Mouse (Mus musculus) urinary bladder, postnatal 25 days (tissue): ENCODE measurements around the gene Cib4.
A peak's percentile ranks its signal among the peaks of the same experiment; 100 is the strongest.

Source experiments
- DNase-seq: peaks from one replicate; pipeline ENCODE4 v3.0.0; 2022; ENCODE audit warnings: low spot score

Gene Cib4

GRCm38 (mm10) chr5:30545698-30546097, at the start of gene Cib4:
Gene Cib4, minus strand, starts transcription at chr5:30545836.
- peak; percentile 16 for DNase-seq

- DNase-seq = no peak
These were observed 49.4 kb upstream of the Cib4 start for GRCm38 (mm10) chr5:30594953-30595560.

- DNase-seq = no peak
These were observed 48.3 kb upstream of the Cib4 start for GRCm38 (mm10) chr5:30593811-30594504.

DNA sequence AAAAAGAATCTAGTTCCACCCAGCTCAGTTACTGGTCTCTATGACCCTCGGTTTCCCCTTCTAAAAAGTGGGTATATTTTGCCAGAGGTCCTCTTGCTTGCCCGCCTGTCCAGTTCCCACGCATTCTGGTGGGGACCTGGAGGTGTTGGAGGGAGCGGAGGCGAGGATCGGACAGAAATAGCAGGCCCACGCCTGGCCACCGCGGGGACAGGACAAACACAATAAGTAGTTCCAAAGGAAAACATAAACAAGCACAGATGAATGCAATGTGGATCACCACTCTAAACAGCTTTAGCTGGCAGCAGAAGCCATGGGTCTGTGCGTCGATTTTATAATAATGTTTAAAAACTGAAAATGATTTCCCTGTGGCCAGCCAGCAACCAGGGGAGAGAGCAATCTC, 47.7 kb upstream of the Cib4 start:
- no peak for DNase-seq

DNA sequence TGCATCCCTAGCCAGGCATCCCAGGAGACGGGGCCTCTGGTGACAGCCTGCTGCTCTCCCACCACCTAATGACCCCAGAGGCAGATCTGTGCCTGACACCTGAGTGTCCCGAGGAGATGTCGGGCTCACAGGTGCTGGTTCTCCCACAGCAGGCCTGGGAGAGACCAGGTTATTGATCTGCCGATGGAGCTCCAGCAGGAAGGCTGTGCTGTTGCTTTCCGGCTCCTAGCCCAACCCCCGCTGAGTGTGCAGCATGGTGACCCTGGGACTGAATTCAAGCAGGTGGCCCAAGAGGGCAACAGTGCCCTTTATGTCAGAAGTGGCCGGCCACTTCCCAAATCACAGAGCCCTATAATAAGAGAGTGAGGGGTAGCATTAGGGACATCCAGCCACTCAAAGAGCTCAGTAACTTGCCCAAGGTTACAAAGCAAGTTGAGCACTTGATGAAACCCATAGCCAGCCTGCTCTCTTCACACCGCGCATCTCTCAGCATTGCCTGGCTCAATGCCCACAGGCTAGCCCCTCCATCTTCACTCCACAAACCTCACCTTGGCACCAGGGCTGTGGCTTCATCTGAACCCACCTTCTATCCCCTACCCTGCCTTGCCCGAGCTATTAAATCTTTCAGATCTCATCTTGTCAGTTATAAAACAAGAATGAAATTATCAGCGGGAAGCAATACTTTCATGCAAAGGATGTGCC, 46.8 kb upstream of the Cib4 start:
- no peak for DNase-seq

- DNase-seq = no peak
These were observed 46.1 kb upstream of the Cib4 start for GRCm38 (mm10) chr5:30591786-30592185.

DNA sequence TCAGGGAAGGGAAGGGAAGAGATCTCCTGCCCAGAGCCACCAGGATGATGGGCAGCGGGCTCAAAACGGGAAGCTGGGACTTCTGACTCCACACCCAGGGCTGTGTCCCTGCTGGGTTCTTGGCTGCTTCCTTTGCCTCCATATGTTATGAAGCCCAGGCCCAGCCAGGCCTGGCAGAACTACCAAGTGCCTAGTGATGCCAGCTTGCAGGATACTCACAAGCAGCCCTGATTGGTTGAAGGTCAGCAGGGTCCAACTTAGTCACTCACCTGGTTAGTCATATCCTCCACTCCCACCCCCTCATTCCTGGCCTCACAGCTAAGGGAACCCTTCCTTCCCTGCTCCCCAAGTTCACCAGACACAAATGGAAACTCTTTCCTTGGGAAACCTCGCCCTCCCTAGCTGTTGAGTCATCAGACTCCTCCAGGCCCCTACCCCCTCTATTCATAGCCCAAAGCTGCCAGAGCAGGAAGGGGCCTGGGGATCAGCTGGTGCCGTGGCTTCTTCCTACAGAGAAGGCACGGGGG, 45.6 kb upstream of the Cib4 start:
- DNase-seq = no peak

GRCm38 (mm10) chr5:30590231-30590630, 44.6 kb upstream of the Cib4 start:
- no peak for DNase-seq

GRCm38 (mm10) chr5:30589546-30589945, 43.9 kb upstream of the Cib4 start:
- DNase-seq = no peak

- no peak for DNase-seq
These were observed 43.4 kb upstream of the Cib4 start for GRCm38 (mm10) chr5:30589069-30589468.

DNA sequence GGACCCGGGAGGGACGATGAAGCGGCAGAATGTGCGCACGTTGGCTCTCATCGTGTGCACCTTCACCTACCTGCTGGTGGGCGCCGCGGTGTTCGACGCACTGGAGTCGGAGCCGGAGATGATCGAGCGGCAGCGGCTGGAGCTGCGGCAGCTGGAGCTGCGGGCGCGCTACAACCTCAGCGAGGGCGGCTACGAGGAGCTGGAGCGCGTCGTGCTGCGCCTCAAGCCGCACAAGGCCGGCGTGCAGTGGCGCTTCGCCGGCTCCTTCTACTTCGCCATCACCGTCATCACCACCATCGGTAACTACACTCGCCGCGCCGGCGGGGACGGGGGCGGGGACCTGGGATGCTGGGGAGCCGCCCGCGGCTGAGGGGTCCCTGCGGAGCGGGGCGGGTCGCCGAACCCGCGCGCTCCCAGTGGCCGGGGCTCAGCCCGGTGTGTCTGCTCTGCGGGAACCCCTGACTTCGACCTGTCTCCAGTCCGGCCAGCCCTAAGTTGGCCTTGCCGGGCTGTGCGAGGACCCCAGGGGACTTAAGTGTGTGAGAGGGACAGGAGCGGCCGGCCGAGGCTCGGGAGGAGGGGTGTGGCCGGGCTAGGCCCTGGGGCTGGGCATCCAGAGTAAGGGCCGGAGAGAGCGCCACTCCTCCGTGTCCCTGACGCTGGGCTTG, 42.8 kb upstream of the Cib4 start:
- peak; percentile 6 for DNase-seq

- DNase-seq = peak; percentile 73
These were observed 42.2 kb upstream of the Cib4 start, which contains the start of gene Kcnk3 for GRCm38 (mm10) chr5:30587681-30588300. Gene Kcnk3, plus strand, starts transcription at chr5:30588170.

GRCm38 (mm10) chr5:30587101-30587500, 41.5 kb upstream of the Cib4 start:
- DNase-seq = no peak

DNA sequence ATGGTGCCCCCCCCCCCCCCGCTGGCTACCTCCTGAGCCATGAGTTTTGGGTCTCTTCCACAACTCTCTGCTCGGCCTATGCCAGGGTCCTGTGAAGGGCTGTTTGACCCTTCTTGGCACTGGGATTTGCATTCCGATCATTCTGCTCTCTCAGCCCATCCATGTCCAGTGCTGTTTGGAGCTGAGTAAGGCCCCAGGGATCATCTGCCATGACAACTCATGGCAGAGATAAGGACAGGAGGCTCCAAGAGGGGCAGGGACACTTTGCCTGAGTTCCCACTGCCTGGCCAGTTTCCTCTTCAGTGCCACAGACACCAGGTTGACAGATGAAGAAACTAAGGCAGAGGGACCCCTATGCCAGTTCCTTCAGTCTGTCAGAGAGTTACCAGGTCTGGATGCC, 41.0 kb upstream of the Cib4 start:
- no peak for DNase-seq

DNA sequence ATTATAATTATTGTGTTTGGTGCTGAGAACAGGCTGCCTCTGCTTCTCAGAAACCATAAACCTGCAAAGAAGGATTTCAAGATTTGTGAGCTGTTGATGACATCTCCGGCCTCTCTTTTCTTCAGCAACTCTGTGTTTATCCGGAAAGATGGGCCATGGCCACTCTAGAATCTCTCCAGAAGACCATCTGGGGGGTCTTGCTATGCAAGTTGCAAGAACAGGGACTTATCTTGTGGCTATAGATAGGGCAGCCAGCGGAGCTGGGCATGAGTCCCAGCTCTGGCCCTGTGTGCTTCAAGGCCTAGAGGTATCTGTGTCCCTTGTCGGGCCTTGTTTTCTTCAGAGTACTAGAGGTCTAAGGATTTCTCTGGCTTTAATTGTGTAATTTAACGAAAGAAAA, 36.4 kb upstream of the Cib4 start:
- DNase-seq = no peak

GRCm38 (mm10) chr5:30580725-30581124, 35.1 kb upstream of the Cib4 start:
- DNase-seq = no peak

DNA sequence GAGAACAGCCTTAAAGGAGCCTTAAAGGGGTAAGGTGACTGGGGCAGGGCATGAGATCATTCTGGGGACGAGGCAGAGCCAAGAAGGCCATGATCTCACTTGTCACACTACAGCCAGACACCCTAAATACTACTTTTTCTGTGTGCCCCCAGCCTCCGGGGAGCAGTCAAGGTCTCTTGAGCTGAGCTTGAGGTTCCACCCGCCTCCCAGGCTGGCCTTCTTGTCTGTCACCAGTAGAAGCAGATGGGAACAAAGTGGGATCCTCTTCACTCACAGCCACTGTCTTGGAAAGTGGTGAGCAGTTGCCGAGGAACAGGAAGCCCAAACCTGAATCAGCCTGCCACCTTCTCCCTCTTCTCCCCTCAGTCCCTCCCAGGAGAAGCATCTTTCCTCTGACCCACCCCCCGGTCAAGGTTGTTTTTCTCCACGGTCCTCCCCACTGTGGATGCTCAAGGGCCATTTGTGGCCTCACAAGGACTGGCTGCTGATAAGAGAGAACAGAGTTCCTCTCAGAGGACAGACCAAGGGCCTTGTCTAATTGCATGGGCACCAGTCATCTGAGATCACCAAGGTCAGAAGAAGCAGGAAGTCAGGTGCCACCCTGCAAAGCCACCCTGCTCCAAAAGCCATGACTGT, 32.9 kb upstream of the Cib4 start:
- DNase-seq = no peak

DNA sequence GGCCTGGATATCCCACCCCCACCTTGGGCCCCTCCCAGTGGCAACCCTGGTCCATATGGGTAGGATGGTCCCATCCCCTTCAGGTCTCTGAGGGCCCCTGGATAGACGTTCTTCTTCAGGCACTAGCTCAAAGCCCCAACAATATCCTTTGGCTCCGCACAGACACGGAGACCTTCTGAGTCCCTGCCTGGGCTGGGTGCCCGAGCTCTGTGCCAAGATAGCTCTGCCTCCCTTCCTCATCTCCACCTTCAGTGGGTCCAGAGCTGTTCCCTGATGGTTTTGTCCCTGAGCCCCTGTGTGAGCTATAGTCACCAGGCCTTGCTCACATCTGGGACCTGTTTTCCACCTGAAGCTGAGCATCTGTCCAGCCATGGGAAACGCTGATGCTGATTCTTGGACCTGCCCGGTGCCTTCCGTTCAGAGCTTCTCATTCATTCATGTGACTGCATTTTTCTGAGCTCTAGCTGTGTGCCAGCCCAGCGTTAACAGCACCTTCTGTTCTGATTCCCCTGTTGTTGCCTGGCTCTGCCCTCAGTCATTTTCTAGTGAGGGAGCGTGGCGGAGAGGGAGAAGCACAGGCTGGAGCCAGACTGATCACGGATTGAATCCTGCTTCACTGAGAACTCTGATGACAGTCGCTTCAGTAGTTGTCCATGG, 32.1 kb upstream of the Cib4 start:
- no peak for DNase-seq

DNA sequence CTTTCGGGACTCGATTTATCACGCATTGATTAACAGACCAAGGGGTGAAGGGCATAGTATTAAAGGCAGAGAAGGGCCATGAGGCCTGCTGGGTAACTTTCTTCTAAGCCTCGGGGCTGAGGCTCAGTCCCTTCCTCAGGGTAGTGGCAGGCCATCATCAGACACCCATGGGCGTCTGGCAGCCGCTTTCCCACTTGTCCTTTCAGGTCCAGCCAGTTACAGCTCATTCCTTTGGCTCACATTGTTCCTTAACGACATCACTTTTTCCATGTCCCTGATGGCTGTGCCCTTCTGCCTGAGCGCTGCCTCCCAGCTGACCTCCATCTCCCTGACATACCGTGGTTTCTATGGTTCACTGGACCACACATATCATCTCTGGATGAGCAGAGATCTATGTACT, 31.6 kb upstream of the Cib4 start:
- DNase-seq = no peak

GRCm38 (mm10) chr5:30576233-30576632, 30.6 kb upstream of the Cib4 start:
- DNase-seq = no peak

- no peak for DNase-seq
These were observed 28.7 kb upstream of the Cib4 start for GRCm38 (mm10) chr5:30574367-30574766.
